Mouse (Mus musculus): Measurements from ENCODE around the gene Cdkn2d. TPM values are rescaled to one million over a fixed set of nuclear protein-coding genes. Genes with fewer than 3 reads are reported as not detected.

The Cdkn2d gene
- total and polyA plus RNA-seq, 2 experiments from 2014 or later = 69.4 to 118 TPM

GRCm38 (mm10) chr9:21288404-21289336 is 2.5 kb downstream of the Cdkn2d start:
- no peak for ATAC-seq
- no peaks in the 10 kb centered on the region for H3K9me3 ChIP-seq (ENCODE audit: low read length)
- H3K4me3 ChIP-seq (ENCODE audit: low read depth, low read length) = peak overlapping the region; percentile 63
- H3K4me1 ChIP-seq (ENCODE audit: insufficient read depth) = peaks cover 21% of the 10 kb centered on the region; the same call in 1 of the 2 replicates
- TF ChIP-seq CTCF (IDR thresholded peaks at IDR 0.05; ENCODE audit: low read depth) = no peak
- H3K27me3 ChIP-seq (ENCODE audit: insufficient read depth, low read length) = no peaks in the 10 kb centered on the region
- H3K9ac ChIP-seq = peak overlapping the region; percentile 75
- WGBS = 78% methylated on average over 13 of the region's 13 CpGs
- DNase-seq = no peak
- peaks cover 10% of the 10 kb centered on the region for H3K36me3 ChIP-seq (ENCODE audit: insufficient read depth)
- peak overlapping the region; percentile 93 for H3K27ac ChIP-seq (ENCODE audit: low read depth, low read length)
- peak overlapping the region; percentile 76 for H3K4me2 ChIP-seq (ENCODE audit: low read depth)

- DNase-seq (peak; percentile 97), ATAC-seq (peak; percentile 83)
- Histone ChIP-seq H3K4me2 (ENCODE audit: low read depth) (peak within 1 kb of the TSS; percentile 76), H3K9ac (peak within 1 kb of the TSS; percentile 75), H3K9me3 (ENCODE audit: low read length) (no peaks in the 10 kb centered on the region), H3K36me3 (ENCODE audit: insufficient read depth) (peaks cover 12% of the 10 kb centered on the region), H3K4me3 (ENCODE audit: low read depth, low read length) (peak within 1 kb of the TSS; percentile 63), H3K4me1 (ENCODE audit: insufficient read depth) (peaks cover 21% of the 10 kb centered on the region; the same call in 1 of the 2 replicates), H3K27me3 (ENCODE audit: insufficient read depth, low read length) (no peaks in the 10 kb centered on the region), H3K27ac (ENCODE audit: low read depth, low read length) (peak within 1 kb of the TSS; percentile 93)
- TF ChIP-seq CTCF (IDR thresholded peaks at IDR 0.05; ENCODE audit: low read depth) = no peak; the same call in 1 of the 2 replicates
- WGBS = 2% methylated on average over 58 of the region's 59 CpGs
Observed at GRCm38 (mm10) chr9:21287571-21288402, 3.4 kb downstream of the Cdkn2d start, which contains the start of gene Kri1. Gene Kri1, minus strand, starts transcription at chr9:21287969.

- Histone ChIP-seq H3K4me2 (ENCODE audit: low read depth) (peak overlapping the region; percentile 76), H3K9ac (peak overlapping the region; percentile 75), H3K4me3 (ENCODE audit: low read depth, low read length) (peak overlapping the region; percentile 63; the same call in 1 of the 2 replicates), H3K9me3 (ENCODE audit: low read length) (no peaks in the 10 kb centered on the region), H3K36me3 (ENCODE audit: insufficient read depth) (peaks cover 21% of the 10 kb centered on the region), H3K4me1 (ENCODE audit: insufficient read depth) (peaks cover 21% of the 10 kb centered on the region; the same call in 1 of the 2 replicates), H3K27ac (ENCODE audit: low read depth, low read length) (no peak overlapping the region), H3K27me3 (ENCODE audit: insufficient read depth, low read length) (no peaks in the 10 kb centered on the region)
- 66% methylated on average over 3 of the region's 3 CpGs for WGBS
- DNase-seq (no peak), ATAC-seq (no peak)
- TF ChIP-seq CTCF (IDR thresholded peaks at IDR 0.05; ENCODE audit: low read depth) = no peak
Observed at GRCm38 (mm10) chr9:21286753-21287152, 4.5 kb downstream of the Cdkn2d start.

- no peak for TF ChIP-seq CTCF (IDR thresholded peaks at IDR 0.05; ENCODE audit: low read depth)
- DNase-seq = no peak
- Histone ChIP-seq H3K4me3 (ENCODE audit: low read depth, low read length) (no peak overlapping the region), H3K4me1 (ENCODE audit: insufficient read depth) (peaks cover 14% of the 10 kb centered on the region; the same call in 1 of the 2 replicates), H3K4me2 (ENCODE audit: low read depth) (no peak overlapping the region), H3K27me3 (ENCODE audit: insufficient read depth, low read length) (no peaks in the 10 kb centered on the region), H3K27ac (ENCODE audit: low read depth, low read length) (no peak overlapping the region), H3K9me3 (ENCODE audit: low read length) (no peaks in the 10 kb centered on the region), H3K9ac (no peak overlapping the region), H3K36me3 (ENCODE audit: insufficient read depth) (peaks cover 44% of the 10 kb centered on the region)
- no peak for ATAC-seq
- 88% methylated on average over 3 of the region's 3 CpGs for WGBS
Observed at GRCm38 (mm10) chr9:21283994-21284393, 7.2 kb downstream of the Cdkn2d start.

- 93% methylated on average over 5 of the region's 5 CpGs for WGBS
- no peaks in the 10 kb centered on the region for H3K27me3 ChIP-seq (ENCODE audit: insufficient read depth, low read length)
- DNase-seq = no peak
- ATAC-seq = no peak
- TF ChIP-seq CTCF (IDR thresholded peaks at IDR 0.05; ENCODE audit: low read depth) = peak; percentile 29
- H3K9ac ChIP-seq = no peak overlapping the region
- no peak overlapping the region for H3K4me3 ChIP-seq (ENCODE audit: low read depth, low read length)
- no peak overlapping the region for H3K4me2 ChIP-seq (ENCODE audit: low read depth)
- H3K27ac ChIP-seq (ENCODE audit: low read depth, low read length) = no peak overlapping the region
- no peaks in the 10 kb centered on the region for H3K9me3 ChIP-seq (ENCODE audit: low read length)
- H3K4me1 ChIP-seq (ENCODE audit: insufficient read depth) = peaks cover 10% of the 10 kb centered on the region; the same call in 1 of the 2 replicates
- peaks cover 48% of the 10 kb centered on the region for H3K36me3 ChIP-seq (ENCODE audit: insufficient read depth)
Observed at GRCm38 (mm10) chr9:21283591-21283990, 7.6 kb downstream of the Cdkn2d start.

GRCm38 (mm10) chr9:21277776-21278175 is 13.4 kb downstream of the Cdkn2d start:
- 95% methylated on average over 5 of the region's 5 CpGs for WGBS
- Histone ChIP-seq H3K4me3 (ENCODE audit: low read depth, low read length) (no peak overlapping the region), H3K9ac (no peak overlapping the region), H3K4me1 (ENCODE audit: insufficient read depth) (no peaks in the 10 kb centered on the region), H3K27me3 (ENCODE audit: insufficient read depth, low read length) (no peaks in the 10 kb centered on the region), H3K27ac (ENCODE audit: low read depth, low read length) (no peak overlapping the region), H3K4me2 (ENCODE audit: low read depth) (no peak overlapping the region), H3K36me3 (ENCODE audit: insufficient read depth) (peaks cover 87% of the 10 kb centered on the region), H3K9me3 (ENCODE audit: low read length) (no peaks in the 10 kb centered on the region)
- no peak for TF ChIP-seq CTCF (IDR thresholded peaks at IDR 0.05; ENCODE audit: low read depth)
- ATAC-seq = no peak
- DNase-seq = no peak
